Mouse (Mus musculus) granulocyte monocyte progenitor cell, adult 5-6 weeks (primary cell): ENCODE results near the gene Tlx3. TPM values are rescaled to one million over a fixed set of nuclear protein-coding genes. Genes with fewer than 3 reads are reported as not detected.

Experiments used
- ATAC-seq: replicated peaks from 2 replicates; pipeline ENCODE4 v1.8.0; 2016; ENCODE audit warnings: mild to moderate bottlenecking, moderate TSS enrichment, inconsistent platforms; ENCODE audit not compliant: poor library complexity, severe bottlenecking
- total RNA-seq, 2 experiments: library from RNA; stranded (forward) in 1 of 2; stranded (reverse) in 1 of 2; fragments of 200-712, 200-1000 nt in 1 of 2; fragments of >200 nt in 1 of 2; fragmentation: Nextera tagmentation in 1 of 2; gene quantifications; 2 replicates each; pipeline ENCODE4 v1.2.3; 2014 to 2017

Tlx3 gene
- total RNA-seq, 2 experiments from 2014 or later = not detected

DNA sequence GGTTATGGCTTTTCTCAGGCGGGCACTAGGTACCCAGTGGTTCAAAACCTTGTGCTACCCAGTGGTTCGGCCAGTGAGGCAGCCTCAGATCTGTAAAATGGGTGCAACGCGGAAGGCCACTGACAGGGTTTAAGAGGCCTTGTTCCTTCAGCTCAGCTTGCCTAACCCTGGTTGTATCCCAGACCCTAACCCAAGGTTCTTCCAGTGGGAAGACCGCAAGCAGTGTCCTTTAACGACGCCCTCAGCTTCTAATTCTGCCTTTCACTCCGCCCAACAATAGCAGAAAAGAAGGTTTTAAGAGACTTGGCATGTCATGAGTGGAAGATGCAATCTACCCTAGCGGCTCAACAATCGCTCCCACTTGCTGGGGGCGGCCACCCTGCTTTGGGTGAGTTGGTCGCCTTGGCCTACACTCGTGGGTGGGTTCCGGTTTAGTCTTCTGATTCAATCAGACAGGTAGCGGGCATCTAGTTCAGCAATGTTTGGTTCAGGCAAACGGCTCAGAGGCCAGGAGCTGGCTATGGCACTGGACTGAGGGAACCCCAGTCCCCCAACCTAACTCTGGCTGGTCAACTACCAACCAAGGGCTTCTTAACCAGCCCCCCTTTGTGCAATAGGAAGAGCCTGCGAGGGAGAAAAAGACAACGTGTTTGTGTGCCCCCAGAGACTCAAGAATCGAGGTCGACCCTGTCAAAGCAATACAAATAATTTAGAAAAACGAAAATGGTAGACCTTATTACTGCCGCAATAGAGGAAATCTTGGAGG, 4.9 kb downstream of the Tlx3 start:
- no peak for ATAC-seq

DNA sequence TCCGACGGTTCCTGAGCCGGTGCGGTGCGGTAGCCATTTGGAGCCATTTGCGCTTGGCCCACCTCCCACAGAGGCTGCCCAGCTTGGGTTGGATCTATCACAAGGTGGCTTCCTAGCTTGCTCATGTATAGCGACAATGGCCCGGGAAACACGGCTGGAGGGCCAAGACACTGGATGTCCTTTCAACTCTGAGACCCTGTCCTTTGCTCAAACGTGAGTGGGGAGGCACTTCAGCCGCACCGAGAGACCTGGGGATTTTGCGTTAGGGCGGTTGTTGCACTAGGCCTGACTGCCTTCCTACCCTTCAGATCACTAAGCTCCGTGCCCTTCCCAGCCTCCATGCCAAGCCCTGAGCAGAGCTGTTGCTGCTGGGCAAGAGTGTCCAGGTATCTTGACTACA, 5.7 kb downstream of the Tlx3 start:
- no peak for ATAC-seq

DNA sequence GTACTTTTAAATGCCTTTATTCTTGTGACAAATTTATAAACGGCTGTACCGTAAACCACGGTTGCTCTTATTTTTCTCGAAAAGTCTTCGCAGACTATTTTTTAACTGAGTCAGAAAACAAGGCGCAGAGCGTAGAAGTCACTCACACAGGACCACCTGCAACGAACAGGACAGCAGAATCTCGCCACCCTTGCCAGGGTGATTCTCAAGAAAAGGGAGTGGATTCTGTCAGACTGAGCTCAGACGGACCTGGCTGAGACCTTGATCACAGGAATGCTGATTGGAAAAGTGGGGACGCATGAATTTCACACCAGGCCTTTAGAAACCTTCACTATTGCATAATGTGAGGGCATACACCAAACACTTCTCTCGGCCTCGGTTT, 6.3 kb downstream of the Tlx3 start:
- no peak for ATAC-seq

DNA sequence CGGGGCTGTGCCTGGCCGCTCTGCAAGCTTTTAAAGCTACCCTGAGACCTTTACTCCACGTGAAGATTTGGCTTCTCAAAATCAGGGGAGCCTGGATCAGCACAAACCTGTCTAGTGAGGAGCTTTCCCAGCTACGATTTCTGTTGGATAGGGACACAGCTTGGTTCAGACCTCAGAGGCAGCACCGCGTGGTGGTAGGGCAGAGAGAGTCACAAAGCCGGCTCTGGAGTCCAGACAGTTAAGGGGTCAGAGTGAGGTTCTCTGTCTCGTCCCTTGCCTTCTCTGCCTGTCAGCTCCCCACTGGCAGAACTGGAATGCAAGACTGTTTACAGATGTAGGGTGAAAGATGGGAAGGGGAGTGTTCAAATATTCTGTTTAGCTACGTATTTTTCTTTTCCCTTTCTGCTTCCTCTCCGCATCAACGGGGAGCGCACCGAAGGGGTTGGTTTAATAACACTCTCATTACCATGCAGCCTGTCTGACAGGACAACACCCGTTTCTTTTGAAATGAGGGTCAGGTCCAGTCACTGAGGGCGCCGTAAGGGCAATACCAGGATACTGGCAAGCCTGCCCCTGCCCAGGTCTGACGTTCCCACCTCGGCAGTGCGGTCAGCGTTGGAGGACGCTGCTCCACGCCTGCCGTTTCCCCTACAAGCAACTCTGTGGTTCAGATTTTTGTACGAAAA, 6.8 kb downstream of the Tlx3 start:
- no peak for ATAC-seq

DNA sequence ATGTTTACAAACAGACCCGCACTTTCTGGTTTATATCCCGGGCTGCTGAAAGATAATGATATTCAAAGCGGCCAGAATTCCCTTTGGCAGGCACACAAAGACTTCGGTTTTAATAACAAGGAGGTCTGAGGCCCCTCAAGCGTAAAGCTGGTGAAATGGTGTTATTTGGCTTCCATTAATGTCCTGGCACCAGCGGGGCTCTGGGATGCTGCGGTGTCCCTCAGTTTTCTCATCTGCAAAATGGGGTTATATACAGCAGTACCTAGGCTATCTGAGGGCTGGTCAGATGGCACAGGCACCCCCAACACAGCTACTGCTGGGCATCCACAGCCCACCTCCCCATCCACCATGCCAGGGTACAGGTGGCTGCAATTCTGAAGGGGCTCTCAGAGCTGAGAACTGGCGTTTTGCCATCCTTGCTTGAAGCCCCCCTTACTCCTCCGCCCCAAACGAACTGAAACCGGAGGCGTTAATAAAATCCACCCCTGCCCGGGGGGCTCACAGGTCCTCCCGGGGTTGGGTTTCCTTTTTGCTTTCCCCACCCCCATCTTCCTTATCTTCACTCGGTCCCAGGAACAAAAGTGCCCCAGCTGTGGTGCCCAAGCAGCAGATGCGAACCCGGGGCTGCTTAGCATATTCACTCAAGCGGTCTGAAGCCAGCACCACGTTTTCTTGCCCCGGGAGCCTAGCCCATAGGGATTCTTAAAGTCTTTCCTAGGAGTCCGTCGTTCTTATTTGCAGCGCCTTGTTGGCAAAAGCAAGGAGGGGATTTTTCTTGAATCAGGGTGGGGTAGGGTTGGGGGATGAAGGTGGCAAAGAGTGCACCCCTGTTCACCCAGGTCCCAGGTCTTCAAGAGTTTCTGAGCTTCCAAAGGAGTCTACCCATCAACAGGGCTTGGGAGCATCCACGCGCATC, 7.6 kb downstream of the Tlx3 start:
- no peak for ATAC-seq

DNA sequence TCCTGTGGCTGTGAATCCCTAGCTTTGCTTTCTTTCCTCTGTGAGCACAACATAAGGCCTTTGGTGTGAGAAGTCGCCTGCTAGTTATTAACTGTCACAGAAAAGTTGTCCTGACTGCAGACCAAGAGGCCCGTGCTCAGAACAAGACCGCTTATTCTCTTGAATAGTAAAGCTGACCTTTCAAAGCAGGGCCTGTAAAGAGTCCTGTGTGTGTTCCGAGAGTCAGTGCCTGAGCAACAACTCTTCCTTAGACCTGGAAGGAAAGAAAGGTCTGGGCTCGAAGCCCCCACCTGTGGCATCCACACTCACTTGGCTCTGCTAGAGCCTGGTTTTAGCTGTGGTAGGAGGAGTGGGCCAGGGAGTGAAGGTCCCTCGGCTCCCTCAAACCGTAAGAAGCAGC, 8.3 kb downstream of the Tlx3 start:
- no peak for ATAC-seq

DNA sequence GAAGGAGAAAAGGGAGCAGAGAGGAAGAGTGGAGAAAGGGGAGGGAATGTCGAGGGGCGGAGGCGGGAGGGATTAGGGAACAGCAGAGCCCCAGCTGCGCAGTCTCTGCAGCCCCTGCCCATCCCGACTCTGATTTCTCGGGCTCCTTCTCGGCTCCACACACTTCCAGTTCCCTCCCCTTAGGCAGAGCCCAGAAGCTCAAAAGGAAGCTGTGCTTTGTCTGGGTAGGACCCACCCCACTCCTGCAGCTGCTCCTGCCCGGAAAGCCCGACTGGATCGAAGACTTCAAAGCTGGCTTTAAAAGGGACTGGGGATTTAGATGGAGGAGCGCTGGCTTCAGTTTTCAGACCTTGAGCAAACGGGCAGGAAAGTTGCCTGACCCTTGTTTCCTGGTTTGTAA, 9.7 kb downstream of the Tlx3 start:
- ATAC-seq = no peak

DNA sequence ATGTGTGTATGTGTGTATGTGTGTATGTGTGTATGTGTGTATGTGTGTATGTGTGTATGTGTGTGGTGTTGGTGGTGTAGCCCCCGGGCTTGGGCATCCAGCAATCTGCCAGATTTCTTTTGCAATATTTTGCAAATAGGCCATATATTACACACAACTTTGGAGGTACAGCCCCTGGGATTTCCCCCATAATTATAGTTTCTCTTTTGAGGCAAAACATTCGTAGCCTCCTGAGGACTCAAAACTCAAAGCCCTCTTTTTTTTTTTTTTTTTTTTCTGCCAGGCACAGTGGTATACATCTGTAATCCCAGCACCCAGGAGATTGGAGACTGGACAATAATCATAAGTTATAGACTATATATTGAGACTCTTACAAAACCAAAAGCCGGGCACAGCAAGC, 21.6 kb downstream of the Tlx3 start:
- ATAC-seq = no peak

DNA sequence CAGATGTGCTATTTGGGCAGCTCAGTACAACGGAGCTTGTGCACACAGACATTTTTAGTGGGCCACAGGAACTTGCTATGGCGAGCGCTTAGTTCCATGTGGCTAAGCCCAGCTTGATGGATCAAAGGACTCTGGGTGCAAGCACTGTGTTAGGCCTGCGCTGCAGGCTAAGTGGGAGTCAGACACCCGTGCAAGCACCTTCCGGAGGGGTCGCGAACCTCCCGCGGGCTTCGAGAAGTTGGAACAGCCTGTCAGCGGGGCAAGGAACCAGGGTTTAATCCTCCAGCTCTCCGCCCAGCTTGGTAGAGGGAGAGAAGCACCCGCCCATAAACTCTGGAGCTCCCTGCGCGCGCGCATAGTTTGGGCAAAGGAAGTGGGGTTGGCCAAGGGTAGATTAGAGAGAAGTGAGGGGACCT, 22.7 kb downstream of the Tlx3 start:
- ATAC-seq = no peak; the same call in 1 of the 2 replicates

DNA sequence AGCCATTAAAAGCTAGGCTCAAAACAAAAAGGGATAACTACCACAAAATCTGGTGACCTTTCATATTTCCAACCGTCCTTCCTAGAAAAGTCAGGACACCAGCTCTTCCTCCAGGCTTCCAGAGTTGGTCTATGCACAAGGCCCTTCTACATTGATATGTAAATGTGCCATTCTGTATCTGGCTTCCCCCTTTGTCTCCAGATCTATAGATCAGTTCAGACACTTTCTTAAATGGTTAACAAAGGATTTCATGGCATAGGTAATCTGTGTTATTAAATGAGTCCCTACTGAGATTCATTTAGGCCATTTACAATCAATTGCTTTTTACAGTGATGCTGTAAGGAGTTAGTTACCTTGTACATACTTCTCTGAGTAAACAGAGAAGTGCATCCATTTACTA, 23.6 kb downstream of the Tlx3 start:
- no peak for ATAC-seq

DNA sequence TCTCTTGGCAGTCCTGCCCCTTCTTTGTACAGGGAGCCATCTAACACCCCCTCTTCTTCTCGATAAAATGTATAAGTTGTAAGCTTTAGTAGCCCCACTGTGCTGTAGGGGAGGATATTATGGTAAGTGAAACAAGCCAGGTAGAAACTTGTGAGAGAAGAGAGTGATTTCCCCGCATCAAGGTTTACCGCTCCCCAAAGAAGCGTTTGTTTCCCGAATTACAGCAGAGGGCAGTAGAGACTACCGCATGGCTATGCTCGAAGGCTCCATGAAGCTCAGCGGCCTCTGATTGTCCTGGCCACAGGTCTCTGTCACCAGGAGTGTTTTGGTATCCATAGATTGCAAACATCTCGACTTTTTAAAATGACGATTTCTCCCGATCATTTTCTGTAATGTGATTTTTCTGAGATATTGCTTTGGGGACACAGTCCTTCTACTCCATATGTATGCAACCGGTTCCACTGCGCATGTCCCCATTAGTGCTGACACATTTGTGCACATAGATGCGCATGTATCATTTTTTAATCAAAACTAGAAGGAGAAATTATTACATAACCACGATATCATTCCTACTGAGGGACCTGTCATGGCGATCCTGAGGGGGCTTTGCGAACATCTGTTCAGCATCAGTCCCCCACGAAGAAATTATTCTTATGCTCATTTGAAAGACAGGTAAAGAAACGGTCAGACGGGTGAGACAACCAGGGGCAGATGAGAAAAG, 26.7 kb downstream of the Tlx3 start:
- peak; percentile 88 for ATAC-seq

DNA sequence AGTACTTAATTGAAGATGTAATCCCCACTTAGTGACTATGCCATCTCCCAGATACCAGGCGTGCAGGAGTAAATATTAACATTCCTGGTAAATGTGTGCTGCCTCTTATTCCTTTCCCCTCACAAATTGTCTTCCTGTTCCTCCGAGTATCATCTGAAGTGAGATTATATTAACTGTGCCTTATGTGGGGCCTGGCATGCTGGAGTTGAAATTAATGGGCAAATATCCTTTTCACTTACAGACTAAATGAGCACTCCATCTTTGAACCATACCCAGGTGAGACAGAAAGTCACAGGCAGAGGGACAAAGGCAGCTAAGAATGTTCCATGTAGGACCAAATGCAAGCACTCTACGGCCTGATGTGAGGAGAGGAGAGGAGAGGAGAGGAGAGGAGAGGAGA, 27.6 kb downstream of the Tlx3 start:
- ATAC-seq = no peak

DNA sequence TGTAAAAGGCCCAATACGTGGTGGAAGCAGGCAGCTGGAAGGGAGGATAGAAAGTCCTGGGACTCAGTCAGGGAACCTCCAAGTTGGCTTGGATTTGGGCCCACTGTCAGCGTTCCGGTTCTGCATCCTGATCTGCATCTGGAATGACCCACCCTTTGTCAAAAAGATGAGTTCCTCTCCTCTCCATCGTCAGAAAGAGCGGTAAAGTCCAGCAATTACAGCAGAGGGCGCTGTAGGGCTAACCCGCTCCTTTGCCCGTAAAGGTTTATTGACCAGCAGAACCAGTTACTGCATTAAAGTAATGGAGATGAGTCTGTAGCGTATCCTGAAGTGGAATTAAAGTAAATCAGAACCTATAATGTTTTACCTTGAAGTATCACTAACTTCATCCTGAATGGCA, 32.9 kb downstream of the Tlx3 start:
- peak; percentile 97 for ATAC-seq

DNA sequence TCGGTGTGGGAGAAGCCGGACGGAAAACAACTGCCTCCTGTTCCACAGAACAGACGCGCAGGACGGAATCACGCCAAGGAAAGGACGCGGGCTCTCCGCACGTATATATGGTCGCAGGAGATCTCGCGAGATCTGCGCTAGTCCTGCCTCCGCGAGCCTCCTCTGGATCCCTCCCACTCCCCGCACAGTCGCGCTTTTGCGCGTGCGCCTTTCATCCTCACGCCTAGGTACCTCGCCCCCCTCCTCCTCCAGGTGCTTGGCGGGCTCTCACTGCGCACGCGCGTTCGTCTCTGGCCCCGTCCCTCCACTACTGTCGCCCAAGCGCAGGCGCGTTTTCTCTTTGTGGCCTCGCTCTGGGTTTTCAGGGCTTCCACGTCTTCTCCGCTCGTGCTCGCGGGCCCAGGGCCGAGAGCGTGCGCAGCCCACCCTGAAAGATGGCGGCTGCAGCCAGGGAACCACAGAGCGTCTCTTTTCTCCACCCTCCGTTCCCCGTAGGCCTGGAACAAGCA, 40.3 kb downstream of the Tlx3 start, which contains the start of gene Npm1:
Npm1 (minus strand) TSS at position 209 of the 509 bp plus-strand sequence.
- ATAC-seq = peak; percentile 95

DNA sequence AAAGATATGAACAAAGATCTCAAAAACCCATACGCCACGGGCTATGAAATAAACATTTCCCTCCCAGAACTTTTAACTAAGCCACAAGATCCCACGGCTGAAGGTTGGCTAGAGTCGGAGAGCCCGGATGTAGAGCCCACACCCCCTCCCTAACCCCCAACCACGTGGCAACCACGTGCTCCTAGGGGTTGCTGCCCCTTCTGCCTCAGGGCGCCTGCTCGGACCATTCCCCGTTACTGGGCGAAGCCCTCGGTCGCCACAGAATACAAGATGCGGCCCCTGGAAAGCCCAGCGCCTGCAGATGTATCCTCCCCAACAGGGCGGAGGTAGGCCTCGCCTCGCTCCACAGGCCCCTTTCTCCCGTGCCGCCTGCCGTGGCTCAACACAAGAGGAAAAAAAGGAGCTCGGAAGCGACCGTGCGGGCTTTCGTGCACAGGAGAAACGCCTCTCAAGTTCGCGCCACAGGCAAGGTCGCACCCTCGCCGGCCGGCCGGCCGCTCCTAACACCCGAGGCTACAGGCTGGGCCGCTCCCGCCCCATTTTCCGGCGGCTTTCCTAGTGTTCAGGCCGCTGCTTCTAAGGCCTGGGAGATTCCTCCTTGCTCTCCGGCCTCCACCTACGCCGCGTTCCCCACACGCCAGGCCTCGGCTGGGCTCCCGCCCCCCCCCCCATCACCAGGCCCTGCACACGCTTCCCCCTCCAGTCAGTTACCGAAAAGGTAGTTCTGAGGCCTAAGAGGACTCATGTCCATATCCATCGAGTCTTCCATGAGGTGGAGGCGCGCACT, 41.0 kb downstream of the Tlx3 start:
- peak; percentile 67 for ATAC-seq

DNA sequence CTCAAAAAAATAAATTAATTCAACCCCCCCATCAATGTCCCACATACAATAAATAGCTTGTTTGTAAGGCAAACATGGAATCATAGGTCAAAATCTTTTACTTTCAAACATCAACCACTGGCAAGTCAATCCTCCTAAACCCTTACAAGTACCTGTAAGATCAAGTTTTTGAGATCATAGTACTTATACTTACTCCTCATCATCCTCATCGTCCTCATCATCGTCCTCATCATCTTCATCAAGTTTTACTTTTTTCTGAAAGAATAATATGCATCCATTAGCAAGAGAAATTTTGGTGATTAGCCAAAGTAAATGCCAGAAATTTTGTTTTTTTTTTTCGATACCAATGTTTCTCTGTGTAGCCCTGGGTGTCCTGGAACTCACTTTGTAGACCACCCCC, 43.6 kb downstream of the Tlx3 start:
- ATAC-seq = no peak

DNA sequence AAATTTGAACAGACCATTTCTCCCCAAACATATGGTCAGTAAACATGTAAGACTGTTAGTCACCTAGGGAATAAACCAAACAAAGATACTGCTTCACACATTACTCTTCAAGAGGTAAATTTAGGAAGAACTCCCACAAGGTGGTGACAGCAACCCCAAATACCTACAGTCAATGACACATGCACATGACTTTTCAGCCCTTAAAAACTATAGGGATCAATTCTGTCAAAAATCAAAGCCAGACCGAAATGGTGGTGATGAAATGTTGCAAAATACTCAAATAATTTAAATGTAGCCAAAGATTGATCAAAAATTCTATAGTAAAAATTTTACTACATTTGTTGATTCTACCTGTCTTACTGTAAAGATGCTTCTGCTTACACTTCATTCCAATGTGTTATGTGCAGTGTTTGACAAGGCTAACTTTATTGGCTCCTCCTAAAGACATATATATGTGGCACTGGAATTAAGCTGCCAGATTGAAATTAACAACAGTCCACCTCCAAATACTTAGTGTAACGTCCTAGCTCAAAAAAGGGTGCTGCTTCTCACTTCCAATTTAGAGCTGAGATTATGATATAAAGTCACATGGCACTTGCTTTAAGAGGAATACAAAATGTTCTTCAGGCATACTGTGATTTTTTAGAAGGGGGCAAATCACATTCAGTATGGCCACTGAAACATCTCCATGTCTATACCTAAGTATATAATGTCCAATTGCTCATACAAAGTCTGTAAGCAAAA, 45.8 kb downstream of the Tlx3 start:
- no peak for ATAC-seq

DNA sequence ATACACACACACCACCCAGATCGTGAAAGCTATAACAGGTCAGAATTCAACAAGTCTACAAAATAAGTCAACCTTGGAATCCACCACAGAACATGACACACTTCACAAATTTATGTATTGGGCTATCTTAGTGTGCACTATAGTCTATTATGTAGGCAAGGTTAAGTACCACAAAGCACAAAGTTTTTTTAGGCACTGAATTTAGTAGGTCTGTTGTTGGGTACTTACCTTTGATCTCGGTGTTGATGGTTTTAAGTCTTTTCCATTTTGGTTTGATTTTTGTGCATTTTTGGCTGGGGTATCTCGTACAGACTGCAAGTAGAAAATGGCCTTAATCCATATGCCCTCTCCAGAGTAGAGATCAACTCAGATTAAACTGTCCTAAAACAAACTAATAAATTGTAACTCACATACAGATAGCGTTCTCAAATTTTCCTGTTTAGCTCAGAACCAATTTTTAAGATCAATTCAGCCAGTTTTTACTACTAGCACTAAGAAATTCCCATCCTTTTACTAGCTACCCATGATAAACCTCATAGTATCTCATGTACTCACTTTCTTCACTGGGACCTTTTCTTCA, 46.9 kb downstream of the Tlx3 start:
- no peak for ATAC-seq
